ENCODE assay signal across 11 mouse cellular contexts in genomic region chr16:90656571-90657011, GRCm38 (mm10).
DNase-seq lines count a peak whose midpoint lies in the region; ATAC-seq and TF ChIP-seq lines count a peak whose summit lies in the region.
"Had no signal": no experiment of that assay in that cellular context is flagged by ENCODE, and none has a peak within 500 bp of the region (broad histone marks: within the 10 kb centered on the region; RNA-seq: fewer than 3 reads in every experiment).

No protein-coding gene starts in this region.

- WGBS in forebrain, embryonic 11.5 days, result 42% methylated on average over 16 of the region's 16 CpGs
- WGBS in kidney, embryonic 15.5 days, result 38% methylated on average over 16 of the region's 16 CpGs
- WGBS in neural tube, embryonic 11.5 days, result 20% methylated on average over 16 of the region's 16 CpGs
- WGBS in heart, embryonic 12.5 days, result 66% methylated on average over 16 of the region's 16 CpGs

- H3K4me1 ChIP-seq in forebrain, embryonic 11.5 days (replicated peaks; ENCODE audit: control insufficient read depth, insufficient read depth, low read length), result no peaks in the 10 kb centered on the region; the same call in 1 of the 2 replicates
- H3K4me1 ChIP-seq in kidney, embryonic 15.5 days, result peaks cover 6% of the 10 kb centered on the region; the same call in 1 of the 2 replicates
- no peaks in the 10 kb centered on the region for H3K4me1 ChIP-seq in neural tube, embryonic 11.5 days (ENCODE audit: control insufficient read depth, insufficient read depth, low read length)
- no peaks in the 10 kb centered on the region for H3K4me1 ChIP-seq in heart, embryonic 12.5 days (replicated peaks)

- 0 out of 2 replicates have a peak overlapping the region, but pooled peaks have one; percentile 9 for H3K4me2 ChIP-seq in forebrain, embryonic 11.5 days (ENCODE audit: low read depth, low read length, severe bottlenecking)
- no peak overlapping the region for H3K4me2 ChIP-seq in kidney, embryonic 15.5 days
- H3K4me2 ChIP-seq in neural tube, embryonic 11.5 days (ENCODE audit: low read depth), result 0 out of 2 replicates have a peak overlapping the region, but pooled peaks have one; percentile 4
- no peak overlapping the region for H3K4me2 ChIP-seq in heart, embryonic 12.5 days

- DNase-seq in layer of hippocampus, adult 2 months (ENCODE audit: low spot score in 2 of 2), result no peak
- no peak for DNase-seq in layer of hippocampus, postnatal 25 days (ENCODE audit: extremely low spot score in 1 of 2, low spot score in 1 of 2)
- peak; percentile 75 for DNase-seq in forebrain, embryonic 11.5 days (ENCODE audit: low spot score)
- peak; percentile 72 for DNase-seq in neural tube, embryonic 11.5 days (ENCODE audit: low spot score)
- no peak for DNase-seq in left cerebral cortex, postnatal 10 days (ENCODE audit: extremely low spot score in 1 of 2, low spot score in 2 of 2)
- DNase-seq: adrenal gland, postnatal 14 days; gastrocnemius, postnatal 36 days had no signal

- peak; percentile 26; the same call in 1 of the 2 replicates for TF ChIP-seq CTCF in layer of hippocampus, adult 2 months (conservative IDR thresholded peaks at IDR 0.05)

- no peaks in the 10 kb centered on the region for H3K27me3 ChIP-seq in forebrain, embryonic 11.5 days (ENCODE audit: control insufficient read depth, insufficient read depth, low read length)
- H3K27me3 ChIP-seq in kidney, embryonic 15.5 days, result no peaks in the 10 kb centered on the region
- H3K27me3 ChIP-seq in neural tube, embryonic 11.5 days (ENCODE audit: control insufficient read depth, insufficient read depth, low read length), result no peaks in the 10 kb centered on the region
- no peaks in the 10 kb centered on the region for H3K27me3 ChIP-seq in heart, embryonic 12.5 days (replicated peaks)

- intact Hi-C loops in left cerebral cortex, postnatal 10 days (cut with DNase I), result no loop called here

- peak; percentile 87 for ATAC-seq in forebrain, embryonic 11.5 days (replicated peaks; ENCODE audit: low FRiP score)
- peak; percentile 36; the same call in 1 of the 2 replicates for ATAC-seq in kidney, embryonic 15.5 days (replicated peaks; ENCODE audit: low FRiP score)
- ATAC-seq in neural tube, embryonic 11.5 days (ENCODE audit: insufficient read depth, low FRiP score, low TSS enrichment), result peak; percentile 74
- ATAC-seq in CD4-positive, CD25-positive, alpha-beta regulatory T cell, adult 4 months, result no peak
- ATAC-seq in heart, embryonic 12.5 days (ENCODE audit: insufficient number of reproducible peaks, low FRiP score), result no peak

- H3K4me3 ChIP-seq in layer of hippocampus, adult 2 months, result no peak overlapping the region
- H3K4me3 ChIP-seq in forebrain, embryonic 11.5 days (ENCODE audit: low read depth, low read length), result no peak overlapping the region
- no peak overlapping the region for H3K4me3 ChIP-seq in kidney, embryonic 15.5 days (replicated peaks)
- H3K4me3 ChIP-seq in neural tube, embryonic 11.5 days (ENCODE audit: low read depth, low read length), result no peak overlapping the region
- H3K4me3 ChIP-seq in heart, embryonic 12.5 days, result no peak overlapping the region

- no peaks in the 10 kb centered on the region for H3K36me3 ChIP-seq in forebrain, embryonic 11.5 days (ENCODE audit: control insufficient read depth, insufficient read depth, low read length)
- H3K36me3 ChIP-seq in kidney, embryonic 15.5 days, result no peaks in the 10 kb centered on the region
- no peaks in the 10 kb centered on the region for H3K36me3 ChIP-seq in neural tube, embryonic 11.5 days (ENCODE audit: control insufficient read depth, insufficient read depth, low read length)
- no peaks in the 10 kb centered on the region for H3K36me3 ChIP-seq in heart, embryonic 12.5 days

- 0 out of 2 replicates have a peak overlapping the region, but pooled peaks have one; percentile 3 for H3K9ac ChIP-seq in forebrain, embryonic 11.5 days (ENCODE audit: low read length)
- no peak overlapping the region for H3K9ac ChIP-seq in kidney, embryonic 15.5 days
- H3K9ac ChIP-seq in neural tube, embryonic 11.5 days (ENCODE audit: low read length), result peak overlapping the region; percentile 15; the same call in 1 of the 2 replicates
- no peak overlapping the region for H3K9ac ChIP-seq in heart, embryonic 12.5 days
- H3K9ac ChIP-seq: liver, embryonic 14.5 days had no signal

- H3K9me3 ChIP-seq in forebrain, embryonic 11.5 days (ENCODE audit: control insufficient read depth, low read length), result no peaks in the 10 kb centered on the region; the same call in 1 of the 2 replicates
- H3K9me3 ChIP-seq in kidney, embryonic 15.5 days (replicated peaks), result no peaks in the 10 kb centered on the region; the same call in 1 of the 2 replicates
- no peaks in the 10 kb centered on the region for H3K9me3 ChIP-seq in neural tube, embryonic 11.5 days (ENCODE audit: control insufficient read depth, low read length)
- H3K9me3 ChIP-seq in heart, embryonic 12.5 days (replicated peaks), result peaks cover 5% of the 10 kb centered on the region; the same call in 1 of the 2 replicates

- H3K27ac ChIP-seq in layer of hippocampus, adult 2 months, result peak overlapping the region; percentile 54
- peak overlapping the region; percentile 33; the same call in 1 of the 2 replicates for H3K27ac ChIP-seq in forebrain, embryonic 11.5 days (ENCODE audit: low read depth, low read length)
- H3K27ac ChIP-seq in kidney, embryonic 15.5 days, result no peak overlapping the region
- H3K27ac ChIP-seq in neural tube, embryonic 11.5 days (ENCODE audit: low read depth, low read length), result peak overlapping the region; percentile 36; the same call in 1 of the 2 replicates
- no peak overlapping the region for H3K27ac ChIP-seq in heart, embryonic 12.5 days (ENCODE audit: poor library complexity, severe bottlenecking)
- H3K27ac ChIP-seq: liver, embryonic 14.5 days had no signal

Comparison
In these comparisons a context has a peak if more than half of its experiments do, and no peak if none do; other contexts are left out.
1. DNase-seq: peak in forebrain, embryonic 11.5 days (single experiment) and neural tube, embryonic 11.5 days (single experiment); none in layer of hippocampus, adult 2 months (0 of 2), layer of hippocampus, postnatal 25 days (0 of 2) and left cerebral cortex, postnatal 10 days (0 of 2).
2. H3K27ac ChIP-seq: peak in layer of hippocampus, adult 2 months (single experiment), forebrain, embryonic 11.5 days (single experiment) and neural tube, embryonic 11.5 days (single experiment); none in kidney, embryonic 15.5 days (single experiment) and heart, embryonic 12.5 days (single experiment).
3. ATAC-seq: peak in forebrain, embryonic 11.5 days (single experiment), kidney, embryonic 15.5 days (single experiment) and neural tube, embryonic 11.5 days (single experiment); none in CD4-positive, CD25-positive, alpha-beta regulatory T cell, adult 4 months (single experiment) and heart, embryonic 12.5 days (single experiment).
4. H3K4me2 ChIP-seq: peak in forebrain, embryonic 11.5 days (single experiment) and neural tube, embryonic 11.5 days (single experiment); none in kidney, embryonic 15.5 days (single experiment) and heart, embryonic 12.5 days (single experiment).
5. H3K9ac ChIP-seq: peak in forebrain, embryonic 11.5 days (single experiment) and neural tube, embryonic 11.5 days (single experiment); none in kidney, embryonic 15.5 days (single experiment) and heart, embryonic 12.5 days (single experiment).